Mouse (Mus musculus) liver, embryonic 11.5 days (tissue): Measurements from ENCODE around the gene Slc39a7. TPM values are rescaled to one million over a fixed set of nuclear protein-coding genes. Genes with fewer than 3 reads are reported as not detected.
A peak's percentile ranks its signal among the peaks of the same experiment; 100 is the strongest.

Experiments used
- ATAC-seq: fragments of 200-750 bp; cut with Nextera tagmentation; replicated peaks from 2 replicates; pipeline ENCODE4 v1.8.0; 2017; ENCODE audit warnings: moderate number of reproducible peaks, mild to moderate bottlenecking, moderate TSS enrichment, moderate library complexity; ENCODE audit not compliant: low FRiP score
- DNase-seq: peaks from one replicate; pipeline ENCODE4 v3.0.0-alpha.2; 2017; ENCODE audit warnings: low spot score
- H3K27ac ChIP-seq: fragments of 300-500 bp; sonication (generic); 2 replicates; pipeline ENCODE4 v1.5.1; 2014; ENCODE audit warnings: mild to moderate bottlenecking, low read depth, low read length, control low read depth
- H3K27me3 ChIP-seq: fragments of 300-500 bp; sonication (generic); replicated peaks from 2 replicates; pipeline ENCODE4 v1.6.1; 2014; ENCODE audit warnings: low read length, mixed read lengths; ENCODE audit not compliant: control insufficient read depth, insufficient read depth
- H3K36me3 ChIP-seq: fragments of 300-500 bp; sonication (generic); 2 replicates; pipeline ENCODE4 v1.6.1; 2014; ENCODE audit warnings: mild to moderate bottlenecking, low read length, moderate library complexity, mixed read lengths; ENCODE audit not compliant: control insufficient read depth, insufficient read depth
- H3K4me1 ChIP-seq: fragments of 300-500 bp; sonication (generic); replicated peaks from 2 replicates; pipeline ENCODE4 v1.6.1; 2014; ENCODE audit warnings: low read length, mixed read lengths; ENCODE audit not compliant: control insufficient read depth, insufficient read depth
- H3K4me2 ChIP-seq: fragments of 300-500 bp; sonication (generic); 2 replicates; pipeline ENCODE4 v1.6.1; 2014; ENCODE audit warnings: mild to moderate bottlenecking, control low read depth, moderate library complexity
- H3K4me3 ChIP-seq: fragments of 300-500 bp; sonication (generic); 2 replicates; pipeline ENCODE4 v1.5.1; 2014; ENCODE audit warnings: low read depth, low read length, control low read depth
- H3K9ac ChIP-seq: fragments of 300-500 bp; sonication (generic); 2 replicates; pipeline ENCODE4 v1.6.1; 2014; ENCODE audit warnings: low read depth, low read length, control low read depth
- H3K9me3 ChIP-seq: fragments of 300-500 bp; sonication (generic); 2 replicates; pipeline ENCODE4 v1.6.1; 2016; ENCODE audit warnings: low read length, inconsistent platforms, mixed read lengths; ENCODE audit not compliant: control insufficient read depth
- WGBS: fragments of 180-500 bp; shearing (Covaris S2); extraction: QIAGEN DNeasy Blood & Tissue Kit; methylation state at CpG from one replicate; pipeline ENCODE4 v1.1.7; 2014; 5-methylcytosine and 5-hydroxymethylcytosine counted together
- polyA plus RNA-seq: library from polyadenylated mRNA; unstranded; fragments of >200 nt; fragmentation: Nextera tagmentation; extraction: Ambion mirVana; gene quantifications from 2 replicates; pipeline ENCODE4 v1.2.1, GENCODE M21; 2014

Gene Slc39a7
- polyA plus RNA-seq, 1 experiment from 2014 or later: 75.9 TPM

GRCm38 (mm10) chr17:34034064-34034463 lies 2.6 kb upstream of the Slc39a7 start:
- DNase-seq: no peak
- Histone ChIP-seq H3K4me2 (no peak overlapping the region), H3K9ac (no peak overlapping the region), H3K27me3 (no peaks in the 10 kb centered on the region), H3K4me1 (peaks cover 40% of the 10 kb centered on the region), H3K36me3 (peaks cover 28% of the 10 kb centered on the region), H3K9me3 (no peaks in the 10 kb centered on the region), H3K4me3 (peak overlapping the region; percentile 81; the same call in 1 of the 2 replicates), H3K27ac (no peak overlapping the region)
- ATAC-seq: no peak
- 76% methylated on average over 10 of the region's 10 CpGs for WGBS

GRCm38 (mm10) chr17:34033441-34033840 lies 2.0 kb upstream of the Slc39a7 start:
- H3K9ac ChIP-seq: peak overlapping the region; percentile 81
- no peaks in the 10 kb centered on the region for H3K27me3 ChIP-seq
- H3K4me2 ChIP-seq: peak overlapping the region; percentile 100
- DNase-seq: no peak
- no peaks in the 10 kb centered on the region for H3K9me3 ChIP-seq
- peak overlapping the region; percentile 90; the same call in 1 of the 2 replicates for H3K27ac ChIP-seq
- peaks cover 34% of the 10 kb centered on the region for H3K36me3 ChIP-seq
- no peak for ATAC-seq
- peak overlapping the region; percentile 81 for H3K4me3 ChIP-seq
- WGBS: 87% methylated on average over 9 of the region's 9 CpGs
- peaks cover 40% of the 10 kb centered on the region for H3K4me1 ChIP-seq

DNA sequence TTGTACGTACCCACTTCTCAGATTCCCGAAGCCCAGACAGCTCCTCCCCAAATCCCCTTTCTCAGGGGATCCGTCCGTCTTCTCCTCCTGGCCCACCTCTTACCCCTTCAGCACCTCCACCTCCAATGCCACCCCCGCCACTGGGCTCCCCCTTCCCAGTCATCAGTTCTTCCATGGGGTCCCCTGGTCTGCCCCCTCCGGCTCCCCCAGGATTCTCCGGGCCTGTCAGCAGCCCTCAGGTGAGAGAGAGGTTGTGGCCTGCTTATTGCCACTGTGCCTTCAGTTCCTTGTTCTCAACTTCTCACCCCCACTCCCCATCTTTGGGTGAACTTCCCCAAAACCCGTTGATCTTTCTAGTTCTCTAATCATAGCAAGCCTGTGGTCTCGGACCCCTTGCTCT lies 1.3 kb upstream of the Slc39a7 start:
- Histone ChIP-seq H3K9me3 (no peaks in the 10 kb centered on the region), H3K9ac (peak overlapping the region; percentile 81), H3K27me3 (no peaks in the 10 kb centered on the region), H3K4me2 (peak overlapping the region; percentile 100), H3K36me3 (peaks cover 37% of the 10 kb centered on the region), H3K4me1 (peaks cover 44% of the 10 kb centered on the region), H3K27ac (peak overlapping the region; percentile 90), H3K4me3 (peak overlapping the region; percentile 81)
- DNase-seq (no peak), ATAC-seq (no peak)
- WGBS: 45% methylated on average over 9 of the region's 9 CpGs

DNA sequence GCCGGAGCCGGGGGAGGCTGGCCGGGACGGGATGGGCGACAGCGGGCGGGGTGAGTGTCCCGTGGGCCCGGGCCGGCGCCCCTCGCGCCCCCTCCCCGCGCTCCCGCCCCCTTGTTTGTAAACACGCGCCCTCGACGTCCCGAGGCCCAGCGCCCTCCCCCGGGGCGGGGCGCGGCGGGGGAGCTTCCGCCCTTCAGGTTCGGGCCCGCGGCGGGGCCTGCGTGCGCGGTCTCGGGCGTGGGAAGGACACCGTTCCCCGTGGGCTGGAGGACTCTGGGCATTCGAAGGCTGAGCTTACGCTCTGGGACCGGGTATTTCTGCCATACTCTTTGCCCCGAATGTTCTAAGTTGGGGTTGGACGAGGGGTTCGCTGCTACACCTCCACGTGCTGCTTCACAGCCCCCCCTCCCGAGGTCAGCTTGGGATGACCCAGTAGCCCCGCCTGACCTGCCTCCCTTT lies 721 bp upstream of the Slc39a7 start:
- Histone ChIP-seq H3K27me3 (no peaks in the 10 kb centered on the region), H3K4me3 (peak overlapping the region; percentile 81), H3K27ac (peak overlapping the region; percentile 90), H3K36me3 (peaks cover 33% of the 10 kb centered on the region), H3K4me2 (peak overlapping the region; percentile 100), H3K9me3 (no peaks in the 10 kb centered on the region), H3K9ac (peak overlapping the region; percentile 81), H3K4me1 (peaks cover 44% of the 10 kb centered on the region)
- WGBS: under 1% methylated on average over 46 of the region's 48 CpGs
- no peak for DNase-seq
- peak; percentile 39 for ATAC-seq

- Histone ChIP-seq H3K27me3 (no peaks in the 10 kb centered on the region), H3K27ac (peak overlapping the region; percentile 85), H3K4me2 (peak overlapping the region; percentile 100), H3K36me3 (peaks cover 23% of the 10 kb centered on the region), H3K4me1 (peaks cover 52% of the 10 kb centered on the region), H3K9ac (peak overlapping the region; percentile 81), H3K9me3 (no peaks in the 10 kb centered on the region), H3K4me3 (peak overlapping the region; percentile 81)
- DNase-seq (no peak), ATAC-seq (no peak)
- 3% methylated on average over 20 of the region's 20 CpGs for WGBS
Measured at GRCm38 (mm10) chr17:34030861-34031326, 588 bp downstream of the Slc39a7 start.

DNA sequence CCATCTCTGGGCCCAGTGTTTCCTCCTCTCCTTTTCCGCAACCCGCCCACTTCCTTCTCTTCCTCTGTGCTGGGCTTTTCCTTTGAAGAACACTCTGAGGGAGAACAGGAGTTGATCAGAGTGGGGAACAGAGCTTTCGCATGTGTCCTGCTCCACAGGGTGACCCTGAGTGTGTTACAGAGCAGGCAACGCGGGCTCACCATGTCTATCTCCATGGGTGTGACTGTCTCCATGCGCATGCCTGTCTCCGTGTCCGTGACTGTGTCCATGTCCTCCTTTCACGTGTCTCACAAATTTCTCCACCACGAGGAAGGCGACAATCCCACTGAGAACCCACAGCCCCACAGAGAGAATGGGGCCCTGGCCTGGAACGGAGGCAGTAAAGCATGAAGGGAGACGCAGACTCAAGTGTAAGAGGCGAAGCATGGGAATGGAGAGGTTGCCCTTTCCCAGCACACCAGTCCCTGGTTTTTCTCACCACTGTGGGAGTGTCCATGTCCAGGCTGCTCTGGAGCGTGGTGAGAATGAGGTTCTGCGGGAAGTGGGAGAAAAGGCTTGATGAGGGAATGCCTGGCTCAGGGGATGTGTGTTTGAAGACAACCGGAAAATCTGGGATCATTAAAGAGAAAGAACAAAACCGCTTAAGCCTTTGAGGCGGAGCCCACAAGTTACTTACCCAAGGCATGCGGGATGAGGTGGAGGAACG lies 1.4 kb downstream of the Slc39a7 start:
- H3K9me3 ChIP-seq: no peaks in the 10 kb centered on the region
- ATAC-seq (no peak), DNase-seq (no peak)
- peaks cover 60% of the 10 kb centered on the region for H3K4me1 ChIP-seq
- peak overlapping the region; percentile 100 for H3K4me2 ChIP-seq
- no peaks in the 10 kb centered on the region for H3K27me3 ChIP-seq
- WGBS: 81% methylated on average over 21 of the region's 21 CpGs
- no peak overlapping the region for H3K27ac ChIP-seq
- H3K36me3 ChIP-seq: peaks cover 22% of the 10 kb centered on the region
- H3K9ac ChIP-seq: peak overlapping the region; percentile 81
- peak overlapping the region; percentile 81 for H3K4me3 ChIP-seq

GRCm38 (mm10) chr17:34029150-34029889 lies 2.2 kb downstream of the Slc39a7 start:
- no peak for ATAC-seq
- peak overlapping the region; percentile 81 for H3K4me3 ChIP-seq
- 87% methylated on average over 18 of the region's 18 CpGs for WGBS
- peaks cover 21% of the 10 kb centered on the region for H3K36me3 ChIP-seq
- peaks cover 60% of the 10 kb centered on the region for H3K4me1 ChIP-seq
- H3K9ac ChIP-seq: no peak overlapping the region
- no peak for DNase-seq
- peak overlapping the region; percentile 100 for H3K4me2 ChIP-seq
- H3K9me3 ChIP-seq: no peaks in the 10 kb centered on the region
- no peaks in the 10 kb centered on the region for H3K27me3 ChIP-seq
- no peak overlapping the region for H3K27ac ChIP-seq

GRCm38 (mm10) chr17:34028501-34029149 lies 2.9 kb downstream of the Slc39a7 start:
- Histone ChIP-seq H3K27me3 (no peaks in the 10 kb centered on the region), H3K36me3 (peaks cover 19% of the 10 kb centered on the region), H3K9me3 (no peaks in the 10 kb centered on the region), H3K9ac (peak overlapping the region; percentile 64; the same call in 1 of the 2 replicates), H3K4me3 (peak overlapping the region; percentile 81), H3K4me2 (peak overlapping the region; percentile 76), H3K27ac (no peak overlapping the region; the same call in 1 of the 2 replicates), H3K4me1 (peaks cover 62% of the 10 kb centered on the region)
- ATAC-seq (no peak), DNase-seq (no peak)
- WGBS: 81% methylated on average over 17 of the region's 17 CpGs
